Mouse (Mus musculus) intestine, embryonic 14.5 days (tissue): ENCODE data around the gene Baz2a. TPM values are rescaled to one million over a fixed set of nuclear protein-coding genes. Genes with fewer than 3 reads are reported as not detected.
"Not testable (repeated sequence)": the region's sequence is repeated elsewhere in the genome, so short reads cannot be mapped to it uniquely, and the experiment has no call there.

Experiments
- ATAC-seq: fragments of 200-750 bp; cut with Nextera tagmentation; replicated peaks from 2 replicates; pipeline ENCODE4 v1.8.0; 2017; ENCODE audit warnings: low read depth, moderate number of reproducible peaks, moderate TSS enrichment, moderate library complexity; ENCODE audit not compliant: low FRiP score, low TSS enrichment
- DNase-seq: peaks from one replicate; pipeline ENCODE4 v3.0.0-alpha.2; 2018; ENCODE audit warnings: low spot score
- H3K27ac ChIP-seq: fragments of 300-500 bp; sonication (generic); 2 replicates; pipeline ENCODE4 v1.5.1; 2014; ENCODE audit warnings: low read depth, mild to moderate bottlenecking, control low read depth
- H3K27me3 ChIP-seq: fragments of 300-500 bp; sonication (generic); replicated peaks from 2 replicates; pipeline ENCODE4 v1.6.1; 2014; ENCODE audit warnings: low read length, control low read depth; ENCODE audit not compliant: control insufficient read depth, insufficient read depth
- H3K36me3 ChIP-seq: fragments of 300-500 bp; sonication (generic); 2 replicates; pipeline ENCODE4 v1.6.1; 2014; ENCODE audit warnings: low read length, control low read depth; ENCODE audit not compliant: control insufficient read depth, insufficient read depth
- H3K4me1 ChIP-seq: fragments of 300-500 bp; sonication (generic); replicated peaks from 2 replicates; pipeline ENCODE4 v1.6.1; 2014; ENCODE audit warnings: low read length, control low read depth, mixed read lengths; ENCODE audit not compliant: control insufficient read depth, insufficient read depth
- H3K4me2 ChIP-seq: fragments of 300-500 bp; sonication (generic); 2 replicates; pipeline ENCODE4 v1.6.1; 2014; ENCODE audit warnings: low read length
- H3K4me3 ChIP-seq: fragments of 300-500 bp; sonication (generic); 2 replicates; pipeline ENCODE4 v1.5.1; 2014; ENCODE audit warnings: low read depth, low read length, control low read depth, mixed read lengths
- H3K9ac ChIP-seq: fragments of 300-500 bp; sonication (generic); 2 replicates; pipeline ENCODE4 v1.6.1; 2014; ENCODE audit warnings: mild to moderate bottlenecking, low read length
- H3K9me3 ChIP-seq: fragments of 300-500 bp; sonication (generic); 2 replicates; pipeline ENCODE4 v1.6.1; 2016; ENCODE audit warnings: low read length, control low read depth; ENCODE audit not compliant: control insufficient read depth
- WGBS: fragments of 180-500 bp; shearing (Covaris S2); extraction: QIAGEN DNeasy Blood & Tissue Kit; methylation state at CpG from one replicate; pipeline ENCODE4 v1.1.7; 2014; 5-methylcytosine and 5-hydroxymethylcytosine counted together
- microRNA counts: library from miRNA; unstranded; fragments of <30 nt; microRNA quantifications from one replicate; lab custom pipeline; 2016
- microRNA-seq: library from miRNA; unstranded; fragments of <30 nt; microRNA quantifications from one replicate; pipeline ENCODE4, GENCODE M21; 2016
- polyA plus RNA-seq: library from polyadenylated mRNA; unstranded; fragments of >200 nt; fragmentation: Nextera tagmentation; extraction: Ambion mirVana; gene quantifications from 2 replicates; pipeline ENCODE4 v1.2.1, GENCODE M21; 2014

Baz2a gene
- polyA plus RNA-seq, 1 experiment from 2014 or later, result 26.2 TPM

DNA sequence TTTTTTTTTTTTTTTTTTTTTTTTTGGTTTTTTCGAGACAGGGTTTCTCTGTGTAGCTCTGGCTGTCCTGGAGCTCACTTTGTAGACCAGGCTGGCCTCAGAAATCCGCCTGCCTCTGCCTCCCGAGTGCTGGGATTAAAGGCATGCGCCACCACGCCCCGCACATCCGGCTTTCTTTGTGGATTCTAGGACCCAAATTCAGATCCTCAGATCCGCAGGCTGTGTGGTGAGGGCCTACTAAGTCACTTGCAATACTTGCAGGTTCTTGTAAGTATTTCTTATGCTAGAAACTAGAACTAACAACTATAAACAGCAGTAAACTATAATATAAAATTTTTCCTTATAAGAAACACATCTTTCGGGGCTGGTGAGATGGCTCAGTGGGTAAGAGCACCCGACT, 80.0 kb downstream of the Baz2a start:
- H3K27me3 ChIP-seq, ATAC-seq: not testable (repeated sequence)
- 98% methylated on average over 9 of the region's 10 CpGs for WGBS

DNA sequence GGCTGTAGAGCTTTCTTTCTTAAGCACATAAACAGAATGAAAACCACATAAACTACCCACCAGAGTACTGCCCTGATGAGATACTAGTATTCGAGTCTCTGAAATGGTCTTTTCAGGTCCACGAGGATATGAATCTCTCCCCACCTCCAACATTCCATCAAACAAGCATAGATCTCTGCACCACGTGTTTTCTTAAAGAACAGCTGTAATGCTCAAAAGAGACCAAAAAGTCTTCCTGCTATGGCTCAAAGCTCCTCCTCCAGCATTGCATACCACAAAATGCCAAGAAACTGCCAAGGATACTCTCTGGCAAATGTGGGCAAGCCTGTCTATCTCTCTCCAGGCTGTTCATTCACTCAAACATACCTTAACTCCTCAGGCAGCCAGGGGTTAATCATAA, 83.9 kb downstream of the Baz2a start:
- Histone ChIP-seq H3K9me3 (no peaks in the 10 kb centered on the region), H3K27ac (peak overlapping the region; percentile 83), H3K4me3 (peak overlapping the region; percentile 81), H3K4me2 (peak overlapping the region; percentile 74), H3K27me3 (no peaks in the 10 kb centered on the region), H3K4me1 (peaks cover 31% of the 10 kb centered on the region), H3K9ac (peak overlapping the region; percentile 59), H3K36me3 (no peaks in the 10 kb centered on the region)
- DNase-seq, result no peak
- WGBS, result 6% methylated on average over 3 of the region's 3 CpGs
- ATAC-seq, result no peak

More for the DNA sequence above, 80.0 kb downstream of the Baz2a start:
- not testable (repeated sequence) for H3K27ac ChIP-seq, DNase-seq, H3K4me2 ChIP-seq, H3K4me3 ChIP-seq, H3K9ac ChIP-seq, H3K9me3 ChIP-seq, H3K36me3 ChIP-seq
- peaks cover 21% of the 10 kb centered on the region; the same call in 1 of the 2 replicates for H3K4me1 ChIP-seq

DNA sequence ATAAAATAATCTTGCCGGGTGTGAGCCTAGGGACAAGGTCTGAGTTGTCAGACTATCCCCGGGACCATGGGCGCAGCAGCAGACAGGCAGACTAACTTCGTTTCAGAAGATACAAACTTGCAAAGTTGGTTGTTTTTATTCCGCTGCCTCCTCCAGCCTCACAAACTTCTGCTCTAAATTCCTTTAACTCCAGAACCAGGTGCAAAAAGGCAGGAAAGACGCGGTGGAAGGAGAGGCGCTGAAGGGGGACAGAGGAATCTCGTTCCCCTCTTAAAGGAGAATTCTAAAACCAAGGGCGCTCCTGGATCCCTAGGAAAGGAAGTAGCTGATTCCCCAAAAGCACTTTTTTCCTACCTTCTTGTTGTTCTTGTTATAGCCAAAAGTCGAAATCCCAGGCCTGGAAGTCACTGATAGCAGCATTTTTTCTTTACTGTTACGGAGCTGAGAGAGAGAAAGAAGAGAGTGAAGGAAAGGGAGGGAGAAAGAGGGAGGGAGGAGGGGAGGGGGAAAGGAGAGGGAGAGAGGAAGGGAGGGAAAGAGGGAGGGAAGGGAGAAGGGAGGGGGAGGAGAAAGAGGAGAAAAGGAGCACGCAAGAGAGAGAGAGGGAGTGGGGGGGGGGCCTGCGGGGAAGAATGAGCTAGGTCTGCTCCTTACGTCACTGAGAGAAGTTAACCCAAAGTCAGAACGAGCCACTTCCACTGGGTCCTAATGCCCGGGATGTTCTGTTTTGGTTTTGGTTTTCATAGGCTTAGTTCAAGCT, 84.8 kb downstream of the Baz2a start:
- Histone ChIP-seq H3K9me3 (no peaks in the 10 kb centered on the region), H3K27me3 (no peaks in the 10 kb centered on the region), H3K4me2 (peak overlapping the region; percentile 74), H3K27ac (peak overlapping the region; percentile 83), H3K4me1 (peaks cover 31% of the 10 kb centered on the region), H3K9ac (peak overlapping the region; percentile 59), H3K36me3 (no peaks in the 10 kb centered on the region), H3K4me3 (peak overlapping the region; percentile 81)
- ATAC-seq (peak; percentile 76), DNase-seq (peak; percentile 79)
- WGBS, result 1% methylated on average over 17 of the region's 17 CpGs

DNA sequence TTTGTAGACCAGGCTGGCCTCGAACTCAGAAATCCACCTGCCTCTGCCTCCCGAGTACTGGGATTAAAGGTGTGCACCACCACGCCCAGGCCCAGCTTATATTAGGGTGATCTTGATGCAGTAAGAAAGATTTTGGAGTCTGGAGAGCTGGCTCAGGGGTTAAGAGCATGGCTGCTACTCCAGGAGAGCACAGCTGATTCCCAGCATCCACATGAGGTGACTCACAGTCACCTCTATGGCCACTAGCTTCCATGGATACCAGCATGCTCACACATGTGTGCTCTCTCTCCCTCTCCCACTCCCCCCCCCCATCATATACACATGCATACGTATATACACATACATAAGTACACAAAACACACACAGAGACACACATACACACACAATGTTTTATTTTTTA, 85.9 kb downstream of the Baz2a start:
- no peak overlapping the region for H3K4me2 ChIP-seq
- WGBS, result 87% methylated on average over 4 of the region's 4 CpGs
- no peaks in the 10 kb centered on the region for H3K36me3 ChIP-seq
- ATAC-seq (no peak), DNase-seq (no peak)
- H3K27ac ChIP-seq, result no peak overlapping the region
- H3K27me3 ChIP-seq, result no peaks in the 10 kb centered on the region
- no peak overlapping the region for H3K9ac ChIP-seq
- H3K9me3 ChIP-seq, result no peaks in the 10 kb centered on the region
- H3K4me1 ChIP-seq, result peaks cover 31% of the 10 kb centered on the region
- H3K4me3 ChIP-seq, result no peak overlapping the region

MicroRNAs encoded within 50 kb of the gene (microRNA counts, 519-probe panel; counts per million panel counts)
- microRNA mmu-miR-677 (lab: Ali Mortazavi, UCI), result not detected

Small RNA genes within 50 kb of the gene (microRNA-seq; reads per million reads assigned to microRNA genes)
- gene Mir677, result 18.7 reads per million, percentile 46 among the genes with 10 or more reads in this experiment

Other genes starting within 250 kb of the Baz2a start
- gene Rdh19, start 241.6 kb upstream of the Baz2a start, polyA plus RNA-seq, result not detected in 2 replicates
- gene Rdh16f2, start 225.1 kb upstream of the Baz2a start, polyA plus RNA-seq, result 0.14 TPM in 1 of 2 replicates, not detected in the other
- 0.14 TPM in 1 of 2 replicates, not detected in the other for gene Rdh7, start 202.8 kb upstream of the Baz2a start, polyA plus RNA-seq
- gene Sdr9c7, start 193.1 kb upstream of the Baz2a start, polyA plus RNA-seq, result not detected in 2 replicates
- not detected in 2 replicates for gene Hsd17b6, start 84.0 kb upstream of the Baz2a start, polyA plus RNA-seq
- gene Prim1, start 76.4 kb upstream of the Baz2a start, polyA plus RNA-seq, result 85.8 and 89.1 TPM in 2 replicates
- 929 and 986 TPM in 2 replicates for gene Naca, start 56.0 kb upstream of the Baz2a start, polyA plus RNA-seq
- gene Ptges3, start 32.6 kb upstream of the Baz2a start, polyA plus RNA-seq, result 465 and 489 TPM in 2 replicates
- 2,618 and 2,654 TPM in 2 replicates for gene Atp5b, start 8.3 kb upstream of the Baz2a start, polyA plus RNA-seq
- gene Rbms2, start 88.7 kb downstream of the Baz2a start, polyA plus RNA-seq, result 25.3 and 31.0 TPM in 2 replicates
- 1.7 TPM in 2 replicates for gene Gls2, start 102.9 kb downstream of the Baz2a start, polyA plus RNA-seq
- gene Spryd4, start 120.2 kb downstream of the Baz2a start, polyA plus RNA-seq, result 34.9 and 37.2 TPM in 2 replicates
- gene Mip, start 134.3 kb downstream of the Baz2a start, polyA plus RNA-seq, result not detected in 2 replicates
- 58.1 and 59.5 TPM in 2 replicates for gene Timeless, start 140.5 kb downstream of the Baz2a start, polyA plus RNA-seq
- 0.30 TPM in 2 replicates for gene Apon, start 162.5 kb downstream of the Baz2a start, polyA plus RNA-seq
- gene Apof, start 177.1 kb downstream of the Baz2a start, polyA plus RNA-seq, result 0.15 TPM in 1 of 2 replicates, not detected in the other
- gene Stat2, start 179.0 kb downstream of the Baz2a start, polyA plus RNA-seq, result 12.0 and 12.8 TPM in 2 replicates
- 0.77 TPM in 2 replicates for gene Il23a, start 207.2 kb downstream of the Baz2a start, polyA plus RNA-seq
- 32.7 and 35.0 TPM in 2 replicates for gene Pan2, start 211.8 kb downstream of the Baz2a start, polyA plus RNA-seq
- gene Cnpy2, start 230.9 kb downstream of the Baz2a start, polyA plus RNA-seq, result 308 and 317 TPM in 2 replicates
- 244 and 254 TPM in 2 replicates for gene Cs, start 246.2 kb downstream of the Baz2a start, polyA plus RNA-seq